Mouse (Mus musculus): ENCODE results near the gene Tex30.

GRCm38 (mm10) chr1:44102939-44103338 lies 698 bp upstream of the Tex30 start:
- TF ChIP-seq CTCF (IDR thresholded peaks at IDR 0.05; ENCODE audit: insufficient read depth, low read depth, low read length) (no peak), POLR2A (IDR thresholded peaks at IDR 0.05; ENCODE audit: insufficient read depth, low read depth, low read length) (no peak)

Measured in olfactory bulb, adult 2 months (tissue).